Mouse (Mus musculus) MEL (cell line): ENCODE measurements around the gene Depp1.

ENCODE experiments used
- CTCF ChIP-seq, 3 experiments: IDR thresholded peaks in 2 of 3; conservative IDR thresholded peaks in 1 of 3; 2 replicates each; pipeline ENCODE4 v1.5.1; 2011 to 2012; ENCODE audit warnings: low read length in 3 of 3, low read depth in 2 of 3, mild to moderate bottlenecking in 2 of 3, improper control_type of control experiment in 1 of 3, inconsistent platforms in 1 of 3, mixed read lengths in 1 of 3, moderate library complexity in 1 of 3; ENCODE audit not compliant: control insufficient read depth in 1 of 3, insufficient read depth in 1 of 3, poor library complexity in 1 of 3, severe bottlenecking in 1 of 3
- EP300 ChIP-seq, 2 experiments: IDR thresholded peaks; 2 replicates each; pipeline ENCODE4 v1.6.1; 2011; ENCODE audit warnings: improper control_type of control experiment in 2 of 2, low read length in 2 of 2, low read depth in 1 of 2, mild to moderate bottlenecking in 1 of 2
- JUND ChIP-seq: IDR thresholded peaks from 2 replicates; pipeline ENCODE4 v1.6.1; 2011; ENCODE audit warnings: low read depth, mild to moderate bottlenecking, improper control_type of control experiment, low read length
- MEF2A ChIP-seq: IDR thresholded peaks from 2 replicates; pipeline ENCODE4 v1.6.1; 2014; ENCODE audit warnings: low read depth, mild to moderate bottlenecking, inconsistent platforms, low read length, improper control_type of control experiment; ENCODE audit not compliant: poor library complexity, insufficient replicate concordance, severe bottlenecking; ENCODE audit errors: extremely low read depth
- MXI1 ChIP-seq: IDR thresholded peaks from 2 replicates; pipeline ENCODE4 v1.6.1; 2011; ENCODE audit warnings: mild to moderate bottlenecking, low read depth, low read length, improper control_type of control experiment
- POLR2A ChIP-seq, 2 experiments: IDR thresholded peaks; 2 replicates each; pipeline ENCODE4 v1.6.1; 2011 to 2012; ENCODE audit warnings: low read length in 2 of 2, mild to moderate bottlenecking in 2 of 2, control low read depth in 1 of 2, improper control_type of control experiment in 1 of 2, low read depth in 1 of 2, moderate library complexity in 1 of 2; ENCODE audit not compliant: control insufficient read depth in 1 of 2, insufficient read depth in 1 of 2, poor library complexity in 1 of 2
- POLR2AphosphoS2 ChIP-seq: IDR thresholded peaks from 2 replicates; pipeline ENCODE4 v1.6.1; 2011; ENCODE audit warnings: low read length, improper control_type of control experiment
- SMC3 ChIP-seq: IDR thresholded peaks from 2 replicates; pipeline ENCODE4 v1.6.1; 2011; ENCODE audit warnings: low read depth, low read length, improper control_type of control experiment
- UBTF ChIP-seq: IDR thresholded peaks from 2 replicates; pipeline ENCODE4 v1.6.1; 2012; ENCODE audit warnings: low read depth, mild to moderate bottlenecking, inconsistent platforms, low read length, improper control_type of control experiment, moderate library complexity, borderline replicate concordance; ENCODE audit not compliant: insufficient read depth
- USF1 ChIP-seq: IDR thresholded peaks from 2 replicates; pipeline ENCODE4 v1.6.1; 2014; ENCODE audit warnings: low read depth, mild to moderate bottlenecking, inconsistent platforms, low read length, improper control_type of control experiment, moderate library complexity
- ZMIZ1 ChIP-seq: IDR thresholded peaks from 2 replicates; pipeline ENCODE4 v1.6.1; 2012; ENCODE audit warnings: low read depth, mild to moderate bottlenecking, inconsistent platforms, low read length, improper control_type of control experiment, moderate library complexity
- ZNF384 ChIP-seq: IDR thresholded peaks from 2 replicates; pipeline ENCODE4 v1.6.1; 2012; ENCODE audit warnings: low read depth, mild to moderate bottlenecking, inconsistent platforms, low read length, improper control_type of control experiment

DNA sequence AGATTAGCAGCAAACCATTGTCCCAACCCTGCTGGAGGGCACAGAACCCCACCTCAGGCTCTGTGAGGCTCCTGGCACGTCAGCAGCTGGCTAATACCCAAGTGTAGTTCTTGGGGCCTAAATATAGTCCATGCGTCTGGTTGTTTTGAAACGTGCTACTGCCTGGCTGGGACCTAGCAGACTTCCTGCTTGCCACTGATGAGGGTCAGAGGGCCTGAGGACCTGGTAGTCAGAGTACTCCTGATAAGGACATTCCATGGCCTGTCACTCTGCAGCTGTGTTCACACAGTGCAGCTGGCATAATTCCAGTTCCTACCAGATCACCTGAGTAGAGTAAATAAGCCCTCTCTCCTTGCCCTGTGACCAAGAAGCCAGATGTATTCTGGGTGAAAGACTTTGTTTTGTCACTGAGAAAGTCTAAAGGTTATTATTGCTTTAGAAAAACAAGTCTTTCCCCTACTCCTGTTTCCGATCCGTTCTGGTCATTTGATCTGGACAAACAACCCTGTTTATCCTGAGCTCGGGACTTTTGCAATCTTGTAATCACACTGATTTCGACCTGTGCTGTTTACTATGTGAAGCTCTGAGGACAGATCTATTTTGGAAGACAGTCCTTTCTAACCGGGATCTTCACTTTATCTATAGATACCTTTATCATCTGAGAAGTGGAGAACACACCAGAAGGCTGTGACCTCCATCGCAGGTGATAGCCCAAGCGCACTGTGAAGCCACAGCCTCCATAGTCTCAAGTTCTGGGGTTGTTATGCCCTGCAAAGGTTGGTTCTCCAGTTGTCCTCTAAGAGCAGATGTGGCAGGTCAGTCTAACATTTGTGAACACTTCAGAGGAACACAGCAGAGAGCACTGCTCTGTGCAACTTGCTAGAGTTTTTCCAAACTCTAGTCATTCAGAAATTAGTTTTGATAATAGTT, 14.9 kb upstream of the Depp1 start:
- TF ChIP-seq UBTF (no peak), POLR2AphosphoS2 (no peak), POLR2A (IDR thresholded peaks at IDR 0.05; ENCODE audit: control insufficient read depth in 1 of 2, insufficient read depth in 1 of 2, low read depth in 1 of 2, low read length in 2 of 2, poor library complexity in 1 of 2) (no peak), CTCF (IDR thresholded peaks at IDR 0.05 in 2 of 3, conservative IDR thresholded peaks at IDR 0.05 in 1 of 3; ENCODE audit: control insufficient read depth in 1 of 3, insufficient read depth in 1 of 3, low read depth in 2 of 3, low read length in 3 of 3, poor library complexity in 1 of 3, severe bottlenecking in 1 of 3) (no peak), EP300 (IDR thresholded peaks at IDR 0.05; ENCODE audit: low read depth in 1 of 2, low read length in 2 of 2) (no peak), USF1 (no peak), ZMIZ1 (no peak), MEF2A (no peak), SMC3 (no peak), JUND (no peak), ZNF384 (no peak), MXI1 (no peak)
